Comparison of ENCODE assay signal across 10 mouse cellular contexts in the genomic region with DNA sequence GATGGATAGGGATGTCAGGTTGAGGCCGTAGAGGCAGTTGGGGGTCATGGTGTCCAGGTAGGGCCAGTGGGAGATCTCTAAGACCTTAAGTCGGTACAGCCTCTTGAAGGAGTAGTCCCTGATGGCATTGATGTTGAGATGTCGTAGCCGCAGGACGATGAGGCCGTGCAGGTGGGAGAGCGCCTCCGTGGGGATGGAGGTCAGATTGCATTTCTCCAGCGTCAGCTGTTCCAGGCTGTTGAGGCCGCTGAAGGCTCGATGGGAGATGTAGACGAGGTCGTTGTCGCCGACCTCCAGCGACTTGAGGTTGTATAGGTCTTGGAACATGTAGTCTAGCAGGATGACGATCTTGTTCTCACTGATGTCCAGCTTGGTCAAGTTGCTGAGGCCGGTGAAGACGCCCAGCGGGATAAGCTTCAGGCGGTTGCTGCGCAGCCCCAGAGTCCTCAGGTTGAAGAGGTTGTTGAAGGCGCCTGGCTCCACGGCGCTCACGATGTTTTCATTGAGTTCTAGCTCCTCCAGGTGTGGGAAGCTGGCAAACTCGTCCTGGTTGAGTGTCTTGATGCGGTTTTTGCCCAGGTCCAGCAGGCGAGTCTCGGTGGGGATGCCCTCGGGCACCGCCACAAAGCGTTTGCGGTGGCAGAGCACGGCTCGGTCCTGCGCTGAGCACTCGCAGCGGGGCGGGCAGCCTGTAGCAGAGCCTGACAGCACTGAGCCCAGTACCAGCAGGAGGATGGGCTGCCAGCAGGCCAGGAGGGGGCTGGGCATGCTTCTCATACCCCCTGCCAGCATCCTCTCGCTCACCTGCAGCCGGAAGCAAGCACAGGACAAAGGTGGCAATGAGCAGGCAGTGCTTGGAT.
DNase-seq lines count a peak whose midpoint lies in the region; ATAC-seq lines count a peak whose summit lies in the region.
"Had no signal": no experiment of that assay in that cellular context is flagged by ENCODE, and none has a peak within 500 bp of the region (broad histone marks: within the 10 kb centered on the region; RNA-seq: fewer than 3 reads in every experiment).

No protein-coding gene starts in this region.

- DNase-seq in heart, postnatal 14 days, result no peak
- DNase-seq in lung, postnatal 10 days, result no peak
- peak; percentile 67 for DNase-seq in R1 (ENCODE audit: low read depth, low spot score)
- DNase-seq in right cerebral cortex, postnatal 36 days (ENCODE audit: low spot score in 2 of 2), result no peak
- DNase-seq in right cerebral cortex, postnatal 14 days, result no peak
- DNase-seq: thymus, postnatal 14 days had no signal

- peak overlapping the region; percentile 56 for H3K4me2 ChIP-seq in heart, embryonic 11.5 days
- 0 out of 2 replicates have a peak overlapping the region, but pooled peaks have one; percentile 11 for H3K4me2 ChIP-seq in lung, embryonic 15.5 days
- H3K4me2 ChIP-seq in intestine, embryonic 15.5 days (replicated peaks), result peak overlapping the region; percentile 31

- peak overlapping the region; percentile 29 for H3K4me3 ChIP-seq in heart, embryonic 11.5 days (ENCODE audit: low read depth, low read length)
- H3K4me3 ChIP-seq in lung, embryonic 15.5 days, result no peak overlapping the region
- H3K4me3 ChIP-seq in intestine, embryonic 15.5 days (replicated peaks), result no peak overlapping the region

- ATAC-seq in heart, embryonic 11.5 days (replicated peaks; ENCODE audit: insufficient number of reproducible peaks, low FRiP score, low TSS enrichment), result no peak
- ATAC-seq in lung, embryonic 15.5 days (ENCODE audit: borderline replicate concordance, extremely low read depth, low FRiP score, low TSS enrichment), result no peak
- no peak for ATAC-seq in intestine, embryonic 15.5 days

- no peaks in the 10 kb centered on the region for H3K9me3 ChIP-seq in heart, embryonic 11.5 days (replicated peaks; ENCODE audit: control insufficient read depth, low read length)
- H3K9me3 ChIP-seq in lung, embryonic 15.5 days, result no peaks in the 10 kb centered on the region
- H3K9me3 ChIP-seq in intestine, embryonic 15.5 days, result no peaks in the 10 kb centered on the region

- H3K4me1 ChIP-seq in heart, embryonic 11.5 days (ENCODE audit: control insufficient read depth, insufficient read depth, low read length), result peaks cover 6% of the 10 kb centered on the region; the same call in 1 of the 2 replicates
- H3K4me1 ChIP-seq in lung, embryonic 15.5 days, result peaks cover 10% of the 10 kb centered on the region
- H3K4me1 ChIP-seq in intestine, embryonic 15.5 days (replicated peaks), result peaks cover 4% of the 10 kb centered on the region; the same call in 1 of the 2 replicates

- H3K9ac ChIP-seq in heart, embryonic 11.5 days (ENCODE audit: low read depth, low read length), result 0 out of 2 replicates have a peak overlapping the region, but pooled peaks have one; percentile 12
- H3K9ac ChIP-seq in lung, embryonic 15.5 days, result no peak overlapping the region
- H3K9ac ChIP-seq in intestine, embryonic 15.5 days, result no peak overlapping the region

- no peaks in the 10 kb centered on the region for H3K36me3 ChIP-seq in heart, embryonic 11.5 days (ENCODE audit: control insufficient read depth, insufficient read depth, low read length)
- H3K36me3 ChIP-seq in lung, embryonic 15.5 days, result no peaks in the 10 kb centered on the region
- H3K36me3 ChIP-seq in intestine, embryonic 15.5 days, result no peaks in the 10 kb centered on the region

- intact Hi-C loops in heart, postnatal 14 days (cut with DNase I), result no loop called here

- H3K27ac ChIP-seq in heart, embryonic 11.5 days (ENCODE audit: low read depth, low read length), result no peak overlapping the region
- no peak overlapping the region for H3K27ac ChIP-seq in lung, embryonic 15.5 days
- no peak overlapping the region for H3K27ac ChIP-seq in intestine, embryonic 15.5 days

- H3K27me3 ChIP-seq in heart, embryonic 11.5 days (ENCODE audit: control insufficient read depth, insufficient read depth, low read length), result peaks cover 60% of the 10 kb centered on the region
- peaks cover 32% of the 10 kb centered on the region for H3K27me3 ChIP-seq in lung, embryonic 15.5 days
- H3K27me3 ChIP-seq in intestine, embryonic 15.5 days (replicated peaks), result peaks cover 23% of the 10 kb centered on the region
- H3K27me3 ChIP-seq: CH12.LX had no signal

- WGBS in heart, embryonic 11.5 days (ENCODE audit: insufficient replicate concordance), result 12% methylated on average over 42 of the region's 42 CpGs
- WGBS in lung, embryonic 15.5 days, result 28% methylated on average over 42 of the region's 42 CpGs
- 28% methylated on average over 42 of the region's 42 CpGs for WGBS in intestine, embryonic 15.5 days
